Mouse (Mus musculus): ENCODE results near the gene Dnase1l2. TPM values are rescaled to one million over a fixed set of nuclear protein-coding genes. Genes with fewer than 3 reads are reported as not detected.

Gene Dnase1l2
- polyA plus RNA-seq (2016; fragmentation: Nextera tagmentation; extraction: Ambion mirVana) = 0.70 and 0.96 TPM in 2 replicates

DNA sequence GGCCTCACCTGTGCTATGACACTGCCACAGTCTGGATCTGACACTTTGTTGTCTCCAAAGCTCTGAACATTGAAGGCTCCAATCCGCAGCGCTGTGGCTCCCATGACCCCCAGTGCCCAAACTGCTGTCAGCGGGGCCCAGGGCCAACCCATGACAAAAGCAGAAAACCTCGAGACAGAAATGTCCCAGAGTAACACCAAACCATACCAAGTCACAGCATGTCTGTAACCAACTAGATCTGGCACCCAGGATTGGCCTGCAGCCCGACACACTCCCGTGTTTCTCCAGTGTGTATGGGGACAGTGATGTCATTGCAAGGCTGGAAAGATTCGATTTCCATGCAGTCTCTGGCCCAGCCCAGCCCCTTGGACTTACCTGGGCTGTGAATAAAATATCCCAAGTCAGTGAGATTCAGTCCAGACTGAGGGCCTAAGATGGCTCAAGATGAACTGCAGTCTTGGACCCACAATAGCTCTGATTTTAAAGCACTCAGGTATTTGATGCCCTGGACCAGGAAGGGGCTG, at the start of gene Dnase1l2:
TSS of gene Dnase1l2 (minus strand) at position 474 of the 524 bp plus-strand sequence.
- H3K9ac ChIP-seq = no peak within 1 kb of the TSS
- H3K27me3 ChIP-seq (replicated peaks) = no peaks in the 10 kb centered on the region
- peaks cover 100% of the 10 kb centered on the region for H3K36me3 ChIP-seq
- no peaks in the 10 kb centered on the region for H3K4me1 ChIP-seq
- no peak within 1 kb of the TSS for H3K27ac ChIP-seq
- no peaks in the 10 kb centered on the region for H3K9me3 ChIP-seq (replicated peaks)
- H3K4me3 ChIP-seq = no peak within 1 kb of the TSS
- ATAC-seq = no peak
- 76% methylated on average over 7 of the region's 7 CpGs for WGBS (ENCODE audit: insufficient replicate concordance)
- H3K4me2 ChIP-seq = no peak within 1 kb of the TSS

GRCm38 (mm10) chr17:24490399-24490798, 47.5 kb upstream of the Dnase1l2 start:
- no peak overlapping the region for H3K9ac ChIP-seq
- no peaks in the 10 kb centered on the region for H3K9me3 ChIP-seq (replicated peaks)
- no peak overlapping the region for H3K4me2 ChIP-seq
- peaks cover 14% of the 10 kb centered on the region for H3K4me1 ChIP-seq
- H3K27ac ChIP-seq = no peak overlapping the region
- peaks cover 74% of the 10 kb centered on the region for H3K27me3 ChIP-seq (replicated peaks)
- WGBS (ENCODE audit: insufficient replicate concordance) = 69% methylated on average over 4 of the region's 4 CpGs
- no peak overlapping the region for H3K4me3 ChIP-seq
- H3K36me3 ChIP-seq = no peaks in the 10 kb centered on the region
- ATAC-seq = no peak

GRCm38 (mm10) chr17:24489265-24490030, 46.5 kb upstream of the Dnase1l2 start:
- Histone ChIP-seq H3K36me3 (no peaks in the 10 kb centered on the region), H3K9me3 (replicated peaks) (no peaks in the 10 kb centered on the region), H3K4me2 (peak overlapping the region; percentile 79), H3K27ac (no peak overlapping the region), H3K9ac (peak overlapping the region; percentile 41), H3K27me3 (replicated peaks) (peaks cover 83% of the 10 kb centered on the region), H3K4me3 (peak overlapping the region; percentile 58), H3K4me1 (peaks cover 14% of the 10 kb centered on the region)
- 22% methylated on average over 19 of the region's 19 CpGs for WGBS (ENCODE audit: insufficient replicate concordance)
- 0 out of 2 replicates have a peak, but pooled peaks have one; percentile 47 for ATAC-seq

GRCm38 (mm10) chr17:24488662-24489264, 45.9 kb upstream of the Dnase1l2 start:
- peak; percentile 19; the same call in 1 of the 2 replicates for ATAC-seq
- H3K9ac ChIP-seq = peak overlapping the region; percentile 41
- peaks cover 84% of the 10 kb centered on the region for H3K27me3 ChIP-seq (replicated peaks)

DNA sequence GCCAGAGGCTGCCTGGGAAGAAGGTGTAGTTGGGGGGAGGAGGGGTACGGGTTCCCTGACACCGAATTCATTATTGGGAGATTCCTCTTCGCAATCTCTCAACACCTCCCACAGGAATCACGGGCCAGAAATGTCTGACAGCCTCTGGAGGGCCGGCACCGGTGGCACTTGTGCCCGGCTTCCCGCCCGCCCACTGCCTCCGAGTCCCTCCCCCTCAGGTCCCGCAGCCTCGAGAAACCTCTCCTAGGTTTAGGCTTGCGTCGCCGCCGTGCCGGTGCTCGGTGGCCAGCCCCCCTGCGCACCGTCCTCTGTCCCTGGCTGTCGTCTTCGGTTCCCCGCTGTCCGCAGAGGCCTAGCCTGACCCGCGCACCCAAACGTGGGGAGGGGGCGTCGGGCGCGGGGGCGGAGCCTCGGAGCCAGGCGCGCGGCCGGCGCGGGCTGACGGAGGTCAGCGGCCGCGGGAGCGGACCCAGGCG, 45.3 kb upstream of the Dnase1l2 start, which contains the start of gene Caskin1:
TSS of gene Caskin1 (plus strand) at position 416 of the 476 bp plus-strand sequence.
- Histone ChIP-seq H3K27ac (no peak within 1 kb of the TSS), H3K27me3 (replicated peaks) (peaks cover 90% of the 10 kb centered on the region), H3K4me2 (peak within 1 kb of the TSS; percentile 79), H3K4me1 (peaks cover 14% of the 10 kb centered on the region), H3K9ac (peak within 1 kb of the TSS; percentile 41), H3K9me3 (replicated peaks) (no peaks in the 10 kb centered on the region), H3K36me3 (no peaks in the 10 kb centered on the region), H3K4me3 (peak within 1 kb of the TSS; percentile 58)
- WGBS (ENCODE audit: insufficient replicate concordance) = 1% methylated on average over 45 of the region's 45 CpGs
- ATAC-seq = no peak

More at GRCm38 (mm10) chr17:24488662-24489264, 45.9 kb upstream of the Dnase1l2 start:
- peak overlapping the region; percentile 58 for H3K4me3 ChIP-seq
- H3K27ac ChIP-seq = no peak overlapping the region
- H3K36me3 ChIP-seq = no peaks in the 10 kb centered on the region
- H3K4me1 ChIP-seq = peaks cover 14% of the 10 kb centered on the region
- WGBS (ENCODE audit: insufficient replicate concordance) = under 1% methylated on average over 72 of the region's 81 CpGs
- H3K4me2 ChIP-seq = peak overlapping the region; percentile 79
- H3K9me3 ChIP-seq (replicated peaks) = no peaks in the 10 kb centered on the region

GRCm38 (mm10) chr17:24485090-24485860, 42.4 kb upstream of the Dnase1l2 start:
- Histone ChIP-seq H3K27ac (no peak overlapping the region), H3K4me1 (peaks cover 17% of the 10 kb centered on the region), H3K36me3 (no peaks in the 10 kb centered on the region), H3K9me3 (replicated peaks) (no peaks in the 10 kb centered on the region), H3K27me3 (replicated peaks) (peaks cover 66% of the 10 kb centered on the region), H3K4me3 (no peak overlapping the region), H3K9ac (no peak overlapping the region), H3K4me2 (no peak overlapping the region)
- no peak for ATAC-seq
- WGBS (ENCODE audit: insufficient replicate concordance) = 31% methylated on average over 11 of the region's 11 CpGs

DNA sequence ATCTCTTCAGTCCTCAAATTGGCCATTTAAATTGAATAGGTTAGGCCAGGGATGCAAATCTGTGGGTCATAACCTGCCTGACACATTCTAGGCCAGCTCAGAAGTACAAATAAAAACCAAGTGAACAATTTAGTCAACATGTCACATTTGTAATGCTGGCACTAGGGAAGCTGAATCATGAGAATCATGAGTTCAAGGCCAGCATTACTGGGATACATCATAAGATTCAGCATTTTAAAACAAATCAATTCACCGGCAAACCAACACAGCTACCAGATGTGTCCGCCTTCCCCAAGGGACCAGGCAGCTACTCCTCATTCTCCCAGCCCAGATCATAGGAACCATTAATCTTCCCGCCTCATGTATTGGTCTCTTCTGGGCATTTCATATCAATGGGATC, 40.6 kb upstream of the Dnase1l2 start:
- H3K36me3 ChIP-seq = no peaks in the 10 kb centered on the region
- no peak overlapping the region for H3K4me3 ChIP-seq
- no peak overlapping the region for H3K9ac ChIP-seq
- no peaks in the 10 kb centered on the region for H3K9me3 ChIP-seq (replicated peaks)
- H3K27ac ChIP-seq = no peak overlapping the region
- H3K27me3 ChIP-seq (replicated peaks) = peaks cover 48% of the 10 kb centered on the region
- H3K4me1 ChIP-seq = peaks cover 14% of the 10 kb centered on the region
- no peak for ATAC-seq
- WGBS (ENCODE audit: insufficient replicate concordance) = 70% methylated on average over 3 of the region's 3 CpGs
- H3K4me2 ChIP-seq = no peak overlapping the region

DNA sequence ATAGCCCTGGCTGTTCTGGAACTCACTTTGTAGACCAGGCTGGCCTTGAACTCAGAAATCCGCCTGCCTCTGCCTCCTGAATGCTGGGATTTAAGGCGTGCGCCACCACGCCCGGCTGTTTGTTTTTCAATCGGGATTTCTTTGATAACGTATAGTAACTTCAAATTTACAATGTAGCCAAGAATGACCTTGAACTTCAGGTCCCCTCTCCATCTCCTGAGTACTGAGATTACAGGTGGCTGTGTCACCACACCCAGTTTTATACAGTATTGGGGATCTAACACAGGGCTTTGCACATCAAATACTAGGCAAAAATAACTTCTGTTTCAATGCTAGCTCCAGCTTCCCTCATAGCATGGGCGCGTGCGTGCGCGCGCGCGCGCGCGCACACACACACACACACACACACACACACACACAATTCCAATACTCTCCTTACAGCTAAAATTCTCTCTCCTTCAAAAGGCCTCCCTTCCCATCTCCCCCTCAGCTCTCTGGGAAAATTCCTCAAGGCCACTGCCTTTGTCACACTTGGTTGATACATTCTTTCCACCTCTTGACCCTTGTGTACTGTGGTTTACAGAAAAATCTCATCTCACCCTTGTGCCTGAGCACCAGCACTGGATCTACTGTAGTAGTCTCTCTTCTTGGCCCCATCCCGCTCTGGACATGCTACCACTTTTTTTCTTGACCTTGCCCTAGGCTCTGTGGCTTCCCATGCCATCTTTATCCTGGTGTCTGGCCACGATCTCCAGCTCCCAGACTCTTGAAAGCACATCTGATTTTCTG, 38.3 kb upstream of the Dnase1l2 start:
- 87% methylated on average over 20 of the region's 20 CpGs for WGBS (ENCODE audit: insufficient replicate concordance)
- H3K36me3 ChIP-seq = peaks cover 18% of the 10 kb centered on the region
- no peak overlapping the region for H3K27ac ChIP-seq
- H3K4me2 ChIP-seq = no peak overlapping the region
- no peak overlapping the region for H3K9ac ChIP-seq
- no peak overlapping the region for H3K4me3 ChIP-seq
- no peaks in the 10 kb centered on the region for H3K9me3 ChIP-seq (replicated peaks)
- H3K4me1 ChIP-seq = peaks cover 24% of the 10 kb centered on the region
- H3K27me3 ChIP-seq (replicated peaks) = peaks cover 25% of the 10 kb centered on the region
- ATAC-seq = no peak

GRCm38 (mm10) chr17:24480201-24480826, 37.4 kb upstream of the Dnase1l2 start:
- 44% methylated on average over 3 of the region's 3 CpGs for WGBS (ENCODE audit: insufficient replicate concordance)
- Histone ChIP-seq H3K9ac (peak overlapping the region; percentile 45), H3K36me3 (peaks cover 27% of the 10 kb centered on the region), H3K27me3 (replicated peaks) (peaks cover 16% of the 10 kb centered on the region), H3K4me1 (peaks cover 24% of the 10 kb centered on the region), H3K9me3 (replicated peaks) (no peaks in the 10 kb centered on the region), H3K4me2 (peak overlapping the region; percentile 80), H3K27ac (peak overlapping the region; percentile 52), H3K4me3 (no peak overlapping the region)
- ATAC-seq = no peak

GRCm38 (mm10) chr17:24479431-24479830, 36.5 kb upstream of the Dnase1l2 start:
- 16% methylated on average over 1 of the region's 1 CpGs for WGBS (ENCODE audit: insufficient replicate concordance)
- peaks cover 24% of the 10 kb centered on the region for H3K4me1 ChIP-seq

More at GRCm38 (mm10) chr17:24479431-24479830, 36.5 kb upstream of the Dnase1l2 start:
- Histone ChIP-seq H3K4me3 (peak overlapping the region; percentile 79), H3K9ac (peak overlapping the region; percentile 90), H3K9me3 (replicated peaks) (no peaks in the 10 kb centered on the region), H3K4me2 (peak overlapping the region; percentile 80), H3K27ac (peak overlapping the region; percentile 79), H3K36me3 (peaks cover 36% of the 10 kb centered on the region), H3K27me3 (replicated peaks) (peaks cover 7% of the 10 kb centered on the region)
- ATAC-seq = no peak

Measured in liver, embryonic 12.5 days (tissue).